ENCODE assay signal across 26 mouse cellular contexts in genomic region chr19:40458806-40459205, GRCm38 (mm10). TPM values are rescaled to one million over a fixed set of nuclear protein-coding genes. Genes with fewer than 3 reads are reported as not detected.
DNase-seq lines count a peak whose midpoint lies in the region; ATAC-seq and TF ChIP-seq lines count a peak whose summit lies in the region.
"Had no signal": no experiment of that assay in that cellular context is flagged by ENCODE, and none has a peak within 500 bp of the region (broad histone marks: within the 10 kb centered on the region; RNA-seq: fewer than 3 reads in every experiment).

No protein-coding gene starts in this region.

- H3K4me3 ChIP-seq in kidney, embryonic 16.5 days (ENCODE audit: low read length): no peak overlapping the region
- H3K4me3 ChIP-seq in kidney, embryonic 15.5 days (replicated peaks): no peak overlapping the region
- H3K4me3 ChIP-seq in lung, adult 2 months (replicated peaks; ENCODE audit: extremely low read depth, low read depth, low read length): no peak overlapping the region
- no peak overlapping the region for H3K4me3 ChIP-seq in lung, embryonic 15.5 days
- H3K4me3 ChIP-seq: embryonic facial prominence, embryonic 15.5 days; heart, embryonic 12.5 days; liver, embryonic 13.5 days; myocyte; neural tube, embryonic 13.5 days had no signal

- 0 out of 2 replicates have a peak, but pooled peaks have one; percentile 21 for ATAC-seq in kidney, embryonic 16.5 days (ENCODE audit: low FRiP score, low TSS enrichment)
- ATAC-seq in kidney, embryonic 15.5 days (replicated peaks; ENCODE audit: low FRiP score): no peak
- 0 out of 2 replicates have a peak, but pooled peaks have one; percentile 42 for ATAC-seq in lung, embryonic 15.5 days (ENCODE audit: borderline replicate concordance, extremely low read depth, low FRiP score, low TSS enrichment)
- ATAC-seq: forebrain, embryonic 14.5 days; hindbrain, postnatal 0 days; intestine, embryonic 16.5 days had no signal

- no peaks in the 10 kb centered on the region for H3K9me3 ChIP-seq in kidney, embryonic 16.5 days (ENCODE audit: low read length)
- no peaks in the 10 kb centered on the region for H3K9me3 ChIP-seq in kidney, embryonic 15.5 days (replicated peaks)
- no peaks in the 10 kb centered on the region for H3K9me3 ChIP-seq in lung, embryonic 15.5 days
- H3K9me3 ChIP-seq: embryonic facial prominence, embryonic 15.5 days; heart, embryonic 12.5 days; liver, embryonic 13.5 days; neural tube, embryonic 13.5 days had no signal

- WGBS in kidney, embryonic 16.5 days: 61% methylated on average over 3 of the region's 3 CpGs
- 69% methylated on average over 3 of the region's 3 CpGs for WGBS in kidney, embryonic 15.5 days
- WGBS in lung, adult 2 months: 65% methylated on average over 3 of the region's 3 CpGs
- 52% methylated on average over 3 of the region's 3 CpGs for WGBS in lung, embryonic 15.5 days

- H3K4me1 ChIP-seq in kidney, embryonic 16.5 days (ENCODE audit: insufficient read depth, low read length): peaks cover 14% of the 10 kb centered on the region
- peaks cover 29% of the 10 kb centered on the region for H3K4me1 ChIP-seq in kidney, embryonic 15.5 days
- peaks cover 16% of the 10 kb centered on the region for H3K4me1 ChIP-seq in lung, adult 2 months (ENCODE audit: control insufficient read depth, insufficient read depth, low read length)
- peaks cover 22% of the 10 kb centered on the region for H3K4me1 ChIP-seq in lung, embryonic 15.5 days

- no peak for TF ChIP-seq POLR2A in lung, adult 2 months (IDR thresholded peaks at IDR 0.05; ENCODE audit: borderline replicate concordance, extremely low read depth, low read depth, low read length)

- peak; percentile 67 for DNase-seq in lung, adult 2 months
- peak; percentile 78 for DNase-seq in lung, postnatal 36 days
- no peak for DNase-seq in gastrocnemius, postnatal 25 days
- no peak for DNase-seq in embryo, embryonic 10 days (ENCODE audit: low spot score)
- DNase-seq: adrenal gland, adult 2 months; cerebellum, adult 18-20 months; cerebellum, postnatal 14 days; embryo, embryonic 11 days; gastrocnemius, postnatal 10 days; heart, adult 18-20 months; heart, postnatal 4 days; kidney, adult 9 months; liver, embryonic 13.5 days; right cerebral cortex, postnatal 25 days; thymus, postnatal 14 days had no signal

- H3K27ac ChIP-seq in kidney, embryonic 16.5 days (ENCODE audit: low read length): no peak overlapping the region
- H3K27ac ChIP-seq in kidney, embryonic 15.5 days: no peak overlapping the region
- H3K27ac ChIP-seq in lung, embryonic 15.5 days: peak overlapping the region; percentile 22; the same call in 1 of the 2 replicates
- H3K27ac ChIP-seq: embryonic facial prominence, embryonic 15.5 days; hindbrain, postnatal 0 days; liver, embryonic 13.5 days; neural tube, embryonic 13.5 days had no signal

- H3K9ac ChIP-seq in kidney, embryonic 16.5 days (replicated peaks; ENCODE audit: low read length): no peak overlapping the region
- H3K9ac ChIP-seq in kidney, embryonic 15.5 days: no peak overlapping the region
- no peak overlapping the region for H3K9ac ChIP-seq in lung, embryonic 15.5 days
- H3K9ac ChIP-seq: embryonic facial prominence, embryonic 15.5 days; heart, embryonic 12.5 days; liver, embryonic 13.5 days; neural tube, embryonic 13.5 days had no signal

- no peaks in the 10 kb centered on the region for H3K27me3 ChIP-seq in kidney, embryonic 16.5 days (ENCODE audit: insufficient read depth, low read length)
- no peaks in the 10 kb centered on the region for H3K27me3 ChIP-seq in kidney, embryonic 15.5 days
- no peaks in the 10 kb centered on the region for H3K27me3 ChIP-seq in lung, embryonic 15.5 days
- H3K27me3 ChIP-seq: embryonic facial prominence, embryonic 15.5 days; heart, embryonic 12.5 days; liver, embryonic 13.5 days; neural tube, embryonic 13.5 days had no signal

- H3K36me3 ChIP-seq in kidney, embryonic 16.5 days (ENCODE audit: insufficient read depth, low read length): no peaks in the 10 kb centered on the region
- H3K36me3 ChIP-seq in kidney, embryonic 15.5 days: no peaks in the 10 kb centered on the region
- H3K36me3 ChIP-seq in lung, embryonic 15.5 days: no peaks in the 10 kb centered on the region
- H3K36me3 ChIP-seq: embryonic facial prominence, embryonic 15.5 days; liver, embryonic 13.5 days; neural tube, embryonic 13.5 days had no signal

- TF ChIP-seq CTCF in lung, adult 2 months (IDR thresholded peaks at IDR 0.05; ENCODE audit: insufficient read depth, low read length): no peak

- H3K4me2 ChIP-seq in kidney, embryonic 16.5 days (replicated peaks; ENCODE audit: low read depth, low read length): no peak overlapping the region
- no peak overlapping the region for H3K4me2 ChIP-seq in kidney, embryonic 15.5 days
- no peak overlapping the region for H3K4me2 ChIP-seq in lung, embryonic 15.5 days
- H3K4me2 ChIP-seq: embryonic facial prominence, embryonic 15.5 days; heart, embryonic 12.5 days; liver, embryonic 13.5 days; midbrain, embryonic 11.5 days; neural tube, embryonic 13.5 days had no signal

RNA-seq across cellular contexts. Expression of gene Sorbs1, which starts 54.8 kb away (rescaled TPM):
- polyA plus RNA-seq in kidney, embryonic 16.5 days (2015; fragmentation: Nextera tagmentation; extraction: Ambion mirVana): 60.1 and 63.1 TPM in 2 replicates
- 53.4 and 59.2 TPM in 2 replicates for polyA plus RNA-seq in kidney, embryonic 15.5 days (2015; fragmentation: Nextera tagmentation; extraction: Ambion mirVana)
- polyA plus RNA-seq in lung, adult 2 months (2012; rRNA removed): 26.4 and 43.4 TPM in 2 replicates
- 44.8 and 45.6 TPM in 2 replicates for polyA plus RNA-seq in lung, embryonic 15.5 days (2015; fragmentation: Nextera tagmentation; extraction: Ambion mirVana)
- 100 to 1,000 TPM; 124 to 147 TPM for total RNA-seq in gastrocnemius, postnatal 25 days (2021)

Comparison
In these comparisons a context has a peak if more than half of its experiments do, and no peak if none do; other contexts are left out.
1. DNase-seq: peak in lung, adult 2 months (single experiment) and lung, postnatal 36 days (single experiment); none in gastrocnemius, postnatal 25 days (single experiment) and embryo, embryonic 10 days (single experiment).